Mouse (Mus musculus): ENCODE measurements around the gene Scgb2b20.
"Not testable (repeated sequence)": the region's sequence is repeated elsewhere in the genome, so short reads cannot be mapped to it uniquely, and the experiment has no call there.

Gene Scgb2b20

DNA sequence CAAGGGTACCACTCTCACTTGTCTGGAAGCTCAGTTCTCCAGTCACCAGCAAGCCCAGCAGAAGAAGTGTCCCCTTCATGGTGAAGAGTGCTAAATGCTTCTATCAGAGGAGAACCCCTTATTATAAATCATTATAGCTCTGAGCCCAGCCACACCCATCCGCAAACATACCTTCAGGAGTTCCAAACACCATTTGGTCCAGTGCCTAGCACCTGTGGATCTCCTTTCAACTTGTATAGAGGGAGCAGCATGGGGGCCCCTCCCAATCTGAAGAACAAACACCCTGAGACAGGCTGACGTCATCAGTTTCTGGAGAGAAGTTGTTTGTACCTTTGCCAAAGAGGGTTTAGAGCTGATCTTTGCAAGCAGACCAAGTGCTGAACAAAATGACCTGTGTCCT is at the start of gene Scgb2b20:
Gene Scgb2b20 (minus strand): TSS at position 101 of the 400 bp plus-strand sequence.
- not testable (repeated sequence) for DNase-seq (ENCODE audit: low spot score)

DNA sequence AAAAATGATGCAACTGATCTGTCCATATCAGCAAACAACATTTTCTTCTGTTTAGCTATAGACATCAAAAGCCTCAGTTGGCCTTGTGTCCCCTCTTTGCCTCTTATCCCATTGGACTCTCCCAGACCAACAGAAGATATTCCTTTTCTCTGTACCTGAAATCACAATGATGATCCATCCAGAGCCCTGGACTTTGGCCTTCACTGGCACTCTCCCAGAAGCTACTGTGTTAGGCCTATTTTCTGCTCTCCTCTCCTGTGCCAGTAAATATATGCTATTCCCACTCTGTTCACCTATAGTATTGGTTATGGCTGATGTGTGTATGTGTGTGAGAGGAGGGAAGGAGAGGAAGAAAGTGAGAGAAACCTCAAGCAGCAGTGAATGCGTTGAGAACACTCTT is 43.6 kb upstream of the Scgb2b20 start:
- not testable (repeated sequence) for DNase-seq (ENCODE audit: low spot score)

- DNase-seq (ENCODE audit: low spot score), result no peak
Observed at GRCm38 (mm10) chr7:33401650-33402049, 35.5 kb upstream of the Scgb2b20 start.

- DNase-seq (ENCODE audit: low spot score), result not testable (repeated sequence)
Observed at GRCm38 (mm10) chr7:33399749-33400148, 33.6 kb upstream of the Scgb2b20 start.

DNA sequence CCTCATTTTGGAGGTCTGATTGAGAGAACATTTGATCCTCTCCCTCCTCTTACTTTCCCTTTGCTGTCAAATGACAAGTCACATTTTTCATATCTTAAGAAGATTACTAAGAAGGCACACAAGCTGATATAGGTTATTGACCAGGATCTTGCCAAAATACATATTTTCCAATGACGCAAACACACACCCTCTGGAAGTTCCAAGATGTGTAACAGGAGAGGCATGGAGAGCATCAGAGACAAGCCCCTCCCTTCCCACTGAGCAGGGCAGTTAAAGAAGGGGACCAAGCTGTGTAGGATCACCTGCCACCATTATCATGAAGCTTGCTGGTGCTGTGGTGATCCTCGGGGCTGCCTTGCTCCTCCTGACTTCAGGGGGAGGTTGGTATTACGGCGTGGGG is 6.8 kb upstream of the Scgb2b20 start, which contains the start of gene Scgb1b20:
Gene Scgb1b20 (plus strand): TSS at position 301 of the 400 bp plus-strand sequence.
- DNase-seq (ENCODE audit: low spot score), result not testable (repeated sequence)
